Mouse (Mus musculus) heart, embryonic 13.5 days (tissue): ENCODE results near the gene Chst3. TPM values are rescaled to one million over a fixed set of nuclear protein-coding genes. Genes with fewer than 3 reads are reported as not detected.

Source experiments
- ATAC-seq: fragments of 200-750 bp; cut with Nextera tagmentation; 2 replicates; pipeline ENCODE4 v1.8.0; 2017; ENCODE audit warnings: moderate TSS enrichment; ENCODE audit not compliant: insufficient number of reproducible peaks, low FRiP score, low TSS enrichment; ENCODE audit errors: extremely low read depth
- H3K27ac ChIP-seq: fragments of 300-500 bp; sonication (generic); replicated peaks from 2 replicates; pipeline ENCODE4 v1.5.1; 2015; ENCODE audit warnings: moderate library complexity, mild to moderate bottlenecking, inconsistent platforms
- H3K27me3 ChIP-seq: fragments of 300-500 bp; sonication (generic); replicated peaks from 2 replicates; pipeline ENCODE4 v1.6.1; 2015; ENCODE audit warnings: mild to moderate bottlenecking, inconsistent platforms
- H3K36me3 ChIP-seq: fragments of 300-500 bp; sonication (generic); 2 replicates; pipeline ENCODE4 v1.6.1; 2015; ENCODE audit warnings: mild to moderate bottlenecking, inconsistent platforms
- H3K4me1 ChIP-seq: fragments of 300-500 bp; sonication (generic); 2 replicates; pipeline ENCODE4 v1.6.1; 2015; ENCODE audit warnings: inconsistent platforms
- H3K4me2 ChIP-seq: fragments of 300-500 bp; sonication (generic); 2 replicates; pipeline ENCODE4 v1.6.1; 2015; ENCODE audit warnings: inconsistent platforms, mild to moderate bottlenecking, moderate library complexity
- H3K4me3 ChIP-seq: fragments of 300-500 bp; sonication (generic); 2 replicates; pipeline ENCODE4 v1.5.1; 2015; ENCODE audit warnings: moderate library complexity, mild to moderate bottlenecking, inconsistent platforms
- H3K9ac ChIP-seq: fragments of 300-500 bp; sonication (generic); 2 replicates; pipeline ENCODE4 v1.6.1; 2015; ENCODE audit warnings: inconsistent platforms, mild to moderate bottlenecking, moderate library complexity
- H3K9me3 ChIP-seq: fragments of 300-500 bp; sonication (generic); 2 replicates; pipeline ENCODE4 v1.6.1; 2016; ENCODE audit warnings: inconsistent platforms
- WGBS: fragments of 180-500 bp; shearing (Covaris S2); methylation state at CpG from one replicate; pipeline ENCODE4 v1.1.7; 2015; ENCODE audit warnings: mixed read lengths; 5-methylcytosine and 5-hydroxymethylcytosine counted together
- polyA plus RNA-seq: library from polyadenylated mRNA; unstranded; fragments of >200 nt; fragmentation: Nextera tagmentation; extraction: Ambion mirVana; gene quantifications from 2 replicates; pipeline ENCODE4 v1.2.1, GENCODE M21; 2015

Chst3 gene
- polyA plus RNA-seq, result 0.43 and 0.60 TPM in 2 replicates

- WGBS, result 1% methylated on average over 78 of the region's 83 CpGs
- peak; percentile 43; the same call in 1 of the 2 replicates for ATAC-seq
- peak within 1 kb of the TSS; percentile 49; the same call in 1 of the 2 replicates for H3K27ac ChIP-seq
- peak within 1 kb of the TSS; percentile 83 for H3K4me2 ChIP-seq
- H3K9me3 ChIP-seq, result no peaks in the 10 kb centered on the region
- H3K4me1 ChIP-seq, result peaks cover 26% of the 10 kb centered on the region
- H3K36me3 ChIP-seq, result no peaks in the 10 kb centered on the region
- H3K27me3 ChIP-seq, result peaks cover 80% of the 10 kb centered on the region
- H3K4me3 ChIP-seq, result peak within 1 kb of the TSS; percentile 69
- peak within 1 kb of the TSS; percentile 79 for H3K9ac ChIP-seq
Observed at GRCm38 (mm10) chr10:60218591-60219499, at the start of gene Chst3. Chst3 (minus strand) TSS chr10:60219260.

GRCm38 (mm10) chr10:60268738-60269137, 49.7 kb upstream of the Chst3 start:
- Histone ChIP-seq H3K4me1 (peaks cover 32% of the 10 kb centered on the region), H3K27me3 (no peaks in the 10 kb centered on the region), H3K36me3 (no peaks in the 10 kb centered on the region), H3K9me3 (no peaks in the 10 kb centered on the region), H3K4me2 (no peak overlapping the region), H3K27ac (no peak overlapping the region), H3K9ac (no peak overlapping the region), H3K4me3 (no peak overlapping the region)
- ATAC-seq, result no peak
- WGBS, result 77% methylated on average over 10 of the region's 11 CpGs

GRCm38 (mm10) chr10:60266842-60267401, 47.9 kb upstream of the Chst3 start:
- no peak for ATAC-seq
- H3K9me3 ChIP-seq, result no peaks in the 10 kb centered on the region
- no peak overlapping the region for H3K4me3 ChIP-seq
- H3K9ac ChIP-seq, result no peak overlapping the region
- H3K4me2 ChIP-seq, result no peak overlapping the region
- H3K36me3 ChIP-seq, result no peaks in the 10 kb centered on the region
- peaks cover 37% of the 10 kb centered on the region for H3K4me1 ChIP-seq
- H3K27ac ChIP-seq, result no peak overlapping the region
- H3K27me3 ChIP-seq, result no peaks in the 10 kb centered on the region
- 77% methylated on average over 8 of the region's 8 CpGs for WGBS

GRCm38 (mm10) chr10:60265252-60265651, 46.2 kb upstream of the Chst3 start:
- Histone ChIP-seq H3K27me3 (no peaks in the 10 kb centered on the region), H3K9ac (no peak overlapping the region), H3K36me3 (no peaks in the 10 kb centered on the region), H3K27ac (no peak overlapping the region), H3K4me1 (peaks cover 31% of the 10 kb centered on the region), H3K9me3 (no peaks in the 10 kb centered on the region), H3K4me2 (no peak overlapping the region), H3K4me3 (no peak overlapping the region)
- 65% methylated on average over 10 of the region's 10 CpGs for WGBS
- no peak for ATAC-seq

GRCm38 (mm10) chr10:60263351-60263750, 44.3 kb upstream of the Chst3 start:
- H3K9ac ChIP-seq, result no peak overlapping the region

GRCm38 (mm10) chr10:60262386-60262785, 43.3 kb upstream of the Chst3 start:
- Histone ChIP-seq H3K9ac (peak overlapping the region; percentile 52; the same call in 1 of the 2 replicates), H3K36me3 (no peaks in the 10 kb centered on the region)
- ATAC-seq, result 0 out of 2 replicates have a peak, but pooled peaks have one; percentile 39

More at GRCm38 (mm10) chr10:60263351-60263750, 44.3 kb upstream of the Chst3 start:
- no peaks in the 10 kb centered on the region for H3K9me3 ChIP-seq
- WGBS, result 81% methylated on average over 7 of the region's 7 CpGs
- H3K4me2 ChIP-seq, result no peak overlapping the region
- H3K4me3 ChIP-seq, result no peak overlapping the region
- H3K27ac ChIP-seq, result no peak overlapping the region
- H3K27me3 ChIP-seq, result no peaks in the 10 kb centered on the region
- H3K36me3 ChIP-seq, result no peaks in the 10 kb centered on the region
- peaks cover 26% of the 10 kb centered on the region for H3K4me1 ChIP-seq
- ATAC-seq, result no peak

GRCm38 (mm10) chr10:60261530-60261929, 42.5 kb upstream of the Chst3 start:
- H3K4me3 ChIP-seq, result no peak overlapping the region
- peaks cover 26% of the 10 kb centered on the region for H3K4me1 ChIP-seq
- no peak overlapping the region for H3K4me2 ChIP-seq
- no peak for ATAC-seq
- WGBS, result 44% methylated on average over 5 of the region's 5 CpGs
- no peaks in the 10 kb centered on the region for H3K9me3 ChIP-seq
- H3K36me3 ChIP-seq, result no peaks in the 10 kb centered on the region
- H3K9ac ChIP-seq, result no peak overlapping the region
- H3K27me3 ChIP-seq, result no peaks in the 10 kb centered on the region
- no peak overlapping the region for H3K27ac ChIP-seq

More at GRCm38 (mm10) chr10:60262386-60262785, 43.3 kb upstream of the Chst3 start:
- Histone ChIP-seq H3K4me1 (peaks cover 26% of the 10 kb centered on the region), H3K27ac (peak overlapping the region; percentile 75), H3K4me2 (no peak overlapping the region), H3K4me3 (no peak overlapping the region), H3K9me3 (no peaks in the 10 kb centered on the region), H3K27me3 (no peaks in the 10 kb centered on the region)
- 23% methylated on average over 3 of the region's 3 CpGs for WGBS

GRCm38 (mm10) chr10:60260557-60261294, 41.7 kb upstream of the Chst3 start:
- 73% methylated on average over 5 of the region's 5 CpGs for WGBS
- Histone ChIP-seq H3K4me1 (peaks cover 30% of the 10 kb centered on the region), H3K4me3 (no peak overlapping the region), H3K36me3 (no peaks in the 10 kb centered on the region), H3K9me3 (no peaks in the 10 kb centered on the region), H3K9ac (no peak overlapping the region), H3K27me3 (no peaks in the 10 kb centered on the region), H3K4me2 (no peak overlapping the region), H3K27ac (no peak overlapping the region)
- ATAC-seq, result no peak

- peaks cover 18% of the 10 kb centered on the region for H3K4me1 ChIP-seq
- 62% methylated on average over 16 of the region's 16 CpGs for WGBS
- no peaks in the 10 kb centered on the region; the same call in 1 of the 2 replicates for H3K27me3 ChIP-seq
- no peaks in the 10 kb centered on the region for H3K9me3 ChIP-seq
- no peak overlapping the region for H3K4me3 ChIP-seq
- no peak for ATAC-seq
- H3K36me3 ChIP-seq, result no peaks in the 10 kb centered on the region
- H3K9ac ChIP-seq, result no peak overlapping the region
- H3K27ac ChIP-seq, result no peak overlapping the region
- no peak overlapping the region for H3K4me2 ChIP-seq
Observed at GRCm38 (mm10) chr10:60257261-60257825, 38.3 kb upstream of the Chst3 start.

GRCm38 (mm10) chr10:60256088-60256487, 37.0 kb upstream of the Chst3 start:
- H3K4me1 ChIP-seq, result 0 out of 2 replicates have a peak, but pooled peaks cover 13% of the 10 kb centered on the region
- no peak for ATAC-seq
- H3K27ac ChIP-seq, result no peak overlapping the region
- no peak overlapping the region for H3K4me2 ChIP-seq
- H3K27me3 ChIP-seq, result no peaks in the 10 kb centered on the region; the same call in 1 of the 2 replicates
- H3K9me3 ChIP-seq, result no peaks in the 10 kb centered on the region
- no peak overlapping the region for H3K4me3 ChIP-seq
- no peak overlapping the region for H3K9ac ChIP-seq
- 52% methylated on average over 6 of the region's 6 CpGs for WGBS
- H3K36me3 ChIP-seq, result no peaks in the 10 kb centered on the region

GRCm38 (mm10) chr10:60252606-60253005, 33.5 kb upstream of the Chst3 start:
- 78% methylated on average over 4 of the region's 4 CpGs for WGBS
- H3K9me3 ChIP-seq, result no peaks in the 10 kb centered on the region
- no peak overlapping the region for H3K4me3 ChIP-seq
- H3K27me3 ChIP-seq, result no peaks in the 10 kb centered on the region; the same call in 1 of the 2 replicates
- H3K27ac ChIP-seq, result no peak overlapping the region
- H3K36me3 ChIP-seq, result no peaks in the 10 kb centered on the region
- no peak for ATAC-seq
- no peak overlapping the region for H3K4me2 ChIP-seq
- H3K9ac ChIP-seq, result no peak overlapping the region
- 0 out of 2 replicates have a peak, but pooled peaks cover 4% of the 10 kb centered on the region for H3K4me1 ChIP-seq
